Mouse (Mus musculus): ENCODE data around the gene Slc46a3.

The Slc46a3 gene

DNA sequence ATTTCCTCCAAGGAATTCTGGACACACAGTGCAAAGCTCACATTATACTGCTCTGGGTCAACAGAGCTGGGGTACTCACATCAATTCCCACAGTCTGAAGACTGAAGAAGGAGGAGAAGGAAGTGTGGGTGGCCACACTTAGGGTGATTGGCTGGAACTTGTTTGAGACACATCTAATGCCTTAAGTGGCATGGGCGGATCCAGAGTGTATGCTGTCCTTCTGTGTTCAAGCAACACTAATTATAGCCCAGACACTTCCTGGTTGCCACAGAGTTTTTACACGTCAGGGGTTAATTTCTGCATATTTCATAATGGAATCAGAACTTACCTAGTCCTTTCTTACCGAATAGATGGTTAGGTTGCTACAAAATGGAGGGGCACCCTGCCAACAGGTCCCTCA, 49.3 kb downstream of the Slc46a3 start:
- DNase-seq (ENCODE audit: low spot score), result no peak

DNA sequence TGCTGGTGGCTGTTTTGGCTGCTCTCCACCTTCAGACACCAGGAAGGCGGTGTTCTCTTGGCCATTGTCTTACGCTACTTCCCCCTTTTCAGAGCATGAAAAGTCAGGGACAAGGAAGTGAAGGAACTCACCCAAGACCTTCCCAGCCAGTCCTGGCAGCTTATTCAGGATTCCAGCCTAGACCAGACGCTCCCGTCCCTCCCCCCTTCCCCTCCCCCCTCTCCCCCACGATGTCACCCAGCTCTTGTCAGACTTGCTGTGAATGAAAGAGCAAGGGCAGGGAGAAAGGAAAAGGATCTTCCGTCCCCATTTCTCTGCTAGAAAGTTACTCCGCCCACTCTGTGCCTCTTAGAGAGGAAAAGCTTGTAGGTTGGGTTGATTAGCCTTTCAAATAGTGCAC, 51.3 kb downstream of the Slc46a3 start:
- no peak for DNase-seq (ENCODE audit: low spot score)

DNA sequence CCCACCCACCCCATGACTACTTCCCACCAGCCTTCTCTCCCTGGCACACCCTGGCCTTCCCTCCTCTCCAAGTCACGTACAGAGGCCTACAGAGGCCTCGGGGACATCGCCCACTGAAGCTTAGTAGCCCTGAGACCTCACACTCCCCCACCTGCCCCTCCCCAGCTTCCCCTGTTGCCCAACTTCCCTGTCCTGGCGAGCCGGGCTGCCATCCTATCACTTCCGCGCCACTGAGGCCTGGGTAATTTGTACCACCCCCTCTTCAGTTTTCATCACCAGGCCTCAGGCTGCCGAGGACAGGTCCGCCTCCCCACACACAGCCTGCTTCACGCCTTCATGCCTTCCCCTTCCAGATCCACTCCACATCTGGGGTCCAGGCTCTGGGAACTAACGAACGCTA, 55.2 kb downstream of the Slc46a3 start:
- DNase-seq (ENCODE audit: low spot score), result no peak

DNA sequence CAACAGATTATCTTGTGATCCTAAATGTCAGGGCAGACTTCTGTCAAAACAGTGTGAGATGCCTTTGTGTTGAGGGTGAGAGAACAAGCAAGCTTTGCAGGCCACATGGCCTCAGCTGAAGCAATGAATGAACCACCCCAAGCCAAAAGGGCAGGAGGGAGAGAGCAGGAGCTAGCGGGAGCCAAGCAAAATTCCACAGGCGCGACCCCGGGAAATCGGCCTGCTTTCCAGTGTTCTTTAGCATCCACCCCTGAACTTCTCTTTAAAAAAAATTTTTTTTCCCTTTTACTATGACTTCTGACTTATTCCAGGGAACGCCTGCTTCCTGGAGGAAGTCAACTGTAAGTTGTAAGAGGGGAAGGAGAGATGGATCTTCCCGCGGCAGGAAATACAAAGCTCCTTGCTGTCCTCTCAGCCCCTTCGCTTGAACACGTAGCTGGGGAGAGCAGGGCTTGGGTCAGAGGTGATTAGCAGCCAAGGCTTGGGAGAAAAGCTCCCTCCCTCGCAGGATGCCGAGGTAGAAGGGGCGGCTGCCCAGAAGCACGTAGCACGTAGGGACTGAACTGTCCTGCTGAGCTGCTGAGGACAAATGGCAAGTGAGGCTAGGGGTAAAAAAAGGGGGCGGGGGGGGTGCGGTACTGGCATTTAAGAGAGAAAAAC, 59.6 kb downstream of the Slc46a3 start:
- no peak for DNase-seq (ENCODE audit: low spot score)

DNA sequence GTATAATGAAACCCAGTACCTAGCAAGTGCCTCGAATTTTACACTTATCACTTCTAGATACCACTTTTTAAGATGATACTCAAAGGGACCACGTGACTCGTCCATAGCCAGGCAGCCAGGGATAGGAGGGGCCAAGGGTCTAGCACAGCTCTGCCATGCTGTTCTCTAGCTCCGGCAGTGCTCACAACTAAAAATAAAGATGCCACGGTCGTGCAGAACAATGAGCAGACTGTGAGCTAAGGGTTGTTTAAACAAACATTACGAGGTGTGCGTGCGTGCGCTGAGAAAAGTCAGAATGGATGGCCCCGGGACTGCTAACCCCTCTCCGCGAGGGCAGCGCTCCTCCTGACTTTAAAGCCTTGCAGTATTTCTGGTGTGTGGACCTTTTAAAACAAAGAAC, 61.8 kb downstream of the Slc46a3 start:
- DNase-seq (ENCODE audit: low spot score), result no peak

DNA sequence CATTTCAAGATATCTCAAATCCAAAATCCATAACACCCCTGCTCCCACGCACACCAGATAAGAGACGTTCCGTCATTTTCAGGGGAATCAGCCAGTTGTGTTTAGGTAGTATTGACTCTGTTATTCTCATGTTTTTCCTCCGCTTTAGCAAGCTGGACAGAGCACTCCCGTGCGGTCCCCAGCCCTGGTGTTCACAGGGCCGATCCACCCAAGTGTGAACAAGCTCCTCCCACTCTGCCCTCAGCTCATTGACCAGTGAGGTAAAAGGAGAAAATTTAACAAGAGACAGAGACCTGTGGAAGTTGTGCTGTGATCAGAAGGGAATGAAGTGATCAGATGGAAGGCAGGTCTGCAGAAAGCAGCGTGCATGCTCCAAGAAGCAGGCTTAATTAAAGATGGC, 65.8 kb downstream of the Slc46a3 start:
- no peak for DNase-seq (ENCODE audit: low spot score)
